Mouse (Mus musculus): ENCODE results near the gene Tnik. TPM values are rescaled to one million over a fixed set of nuclear protein-coding genes. Genes with fewer than 3 reads are reported as not detected.

Tnik gene
- polyA plus RNA-seq, 1 experiment from 2014 or later, result 15.9 TPM

DNA sequence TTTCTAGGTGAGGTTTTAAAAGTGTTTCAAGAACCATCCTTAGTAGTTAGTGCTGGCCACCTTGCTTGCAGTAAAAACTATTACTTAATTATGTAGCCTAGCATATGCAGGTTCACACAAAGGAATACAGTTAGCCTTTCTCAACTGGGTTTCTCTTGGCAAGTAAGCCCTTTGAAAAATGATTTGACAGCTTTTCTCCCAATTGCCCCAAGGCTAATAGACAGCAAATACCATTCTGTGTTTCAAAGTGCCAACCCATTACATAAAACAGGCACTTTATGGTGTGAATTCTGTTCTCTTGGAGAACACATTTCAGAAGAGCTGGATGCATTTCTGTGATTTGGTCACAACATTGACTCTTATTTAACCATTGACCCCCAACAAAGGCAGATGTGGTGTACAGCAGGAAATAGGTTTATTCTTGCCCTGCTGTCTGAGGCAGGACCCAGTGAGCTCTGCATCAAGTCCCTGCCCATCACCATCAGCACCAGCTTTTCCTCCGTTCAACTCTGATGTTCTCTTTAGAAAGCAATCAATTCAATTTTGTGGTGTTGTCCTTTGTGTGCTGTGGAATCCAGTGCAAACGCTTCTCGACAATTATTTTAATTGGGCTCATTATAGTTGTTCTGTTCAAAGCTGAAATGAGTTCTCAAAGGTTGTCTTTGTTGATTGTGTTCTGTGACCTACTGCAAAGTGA lies 233.9 kb downstream of the Tnik start:
- no peaks in the 10 kb centered on the region for H3K27me3 ChIP-seq (ENCODE audit: control insufficient read depth, insufficient read depth, low read length)
- WGBS, result 44% methylated on average over 3 of the region's 3 CpGs

DNA sequence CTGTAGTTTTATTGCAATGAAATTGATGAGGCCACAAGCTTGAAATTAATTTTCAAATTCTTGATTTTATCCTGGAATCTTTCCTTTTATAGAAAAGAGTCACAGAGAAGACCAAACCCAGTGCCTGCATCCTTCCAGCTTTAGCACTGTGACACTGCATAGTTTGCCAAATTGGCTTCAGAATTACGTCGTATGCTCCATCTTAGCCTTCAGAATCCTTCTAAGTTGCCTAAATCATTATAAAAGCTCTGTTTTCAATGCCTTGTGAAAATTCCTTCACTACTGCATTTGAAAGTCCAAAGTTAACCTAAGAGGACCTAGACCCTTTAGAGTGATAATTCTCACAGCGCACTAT lies 234.5 kb downstream of the Tnik start:
- Histone ChIP-seq H3K36me3 (replicated peaks; ENCODE audit: control insufficient read depth, insufficient read depth, low read depth, low read length) (no peaks in the 10 kb centered on the region), H3K4me1 (ENCODE audit: control insufficient read depth, insufficient read depth, low read length) (no peaks in the 10 kb centered on the region), H3K27ac (replicated peaks; ENCODE audit: low read depth, low read length) (no peak overlapping the region), H3K27me3 (ENCODE audit: control insufficient read depth, insufficient read depth, low read length) (no peaks in the 10 kb centered on the region), H3K4me2 (ENCODE audit: low read depth, low read length) (no peak overlapping the region), H3K9ac (replicated peaks; ENCODE audit: low read length) (no peak overlapping the region), H3K9me3 (replicated peaks; ENCODE audit: control insufficient read depth, low read length) (no peaks in the 10 kb centered on the region), H3K4me3 (ENCODE audit: low read depth, low read length) (no peak overlapping the region)
- DNase-seq (ENCODE audit: low spot score) (no peak), ATAC-seq (replicated peaks; ENCODE audit: insufficient number of reproducible peaks, low FRiP score, low TSS enrichment, low read depth) (no peak)
- WGBS, result 89% methylated on average over 3 of the region's 3 CpGs

More for the DNA sequence above, 233.9 kb downstream of the Tnik start:
- no peaks in the 10 kb centered on the region for H3K9me3 ChIP-seq (replicated peaks; ENCODE audit: control insufficient read depth, low read length)
- H3K36me3 ChIP-seq (replicated peaks; ENCODE audit: control insufficient read depth, insufficient read depth, low read depth, low read length), result no peaks in the 10 kb centered on the region
- DNase-seq (ENCODE audit: low spot score) (no peak), ATAC-seq (replicated peaks; ENCODE audit: insufficient number of reproducible peaks, low FRiP score, low TSS enrichment, low read depth) (no peak)
- no peaks in the 10 kb centered on the region for H3K4me1 ChIP-seq (ENCODE audit: control insufficient read depth, insufficient read depth, low read length)
- no peak overlapping the region for H3K4me3 ChIP-seq (ENCODE audit: low read depth, low read length)
- no peak overlapping the region for H3K4me2 ChIP-seq (ENCODE audit: low read depth, low read length)
- H3K9ac ChIP-seq (replicated peaks; ENCODE audit: low read length), result no peak overlapping the region
- no peak overlapping the region for H3K27ac ChIP-seq (replicated peaks; ENCODE audit: low read depth, low read length)

DNA sequence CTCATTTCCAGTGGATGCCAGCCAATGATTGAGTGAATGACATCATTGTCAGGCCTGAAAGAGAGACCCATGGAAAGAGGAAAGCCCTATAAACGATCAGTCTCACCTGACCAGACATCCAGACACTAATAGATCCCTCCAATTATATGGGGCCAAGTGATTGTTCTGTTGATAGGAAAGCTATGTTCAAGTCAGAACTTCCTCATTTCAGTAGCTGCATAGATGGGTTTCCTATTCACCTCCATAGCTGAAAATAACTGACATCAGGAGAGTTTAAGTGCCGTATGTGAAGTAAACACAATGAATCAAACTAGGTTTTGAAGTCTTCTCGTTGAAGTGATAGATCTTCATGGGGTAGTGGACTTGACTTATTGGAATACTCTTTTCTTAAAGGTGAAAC lies 239.7 kb downstream of the Tnik start:
- WGBS, result 88% methylated on average over 3 of the region's 3 CpGs
- DNase-seq (ENCODE audit: low spot score) (no peak), ATAC-seq (replicated peaks; ENCODE audit: insufficient number of reproducible peaks, low FRiP score, low TSS enrichment, low read depth) (no peak)
- Histone ChIP-seq H3K9me3 (replicated peaks; ENCODE audit: control insufficient read depth, low read length) (no peaks in the 10 kb centered on the region), H3K9ac (replicated peaks; ENCODE audit: low read length) (no peak overlapping the region), H3K27ac (replicated peaks; ENCODE audit: low read depth, low read length) (no peak overlapping the region), H3K4me2 (ENCODE audit: low read depth, low read length) (no peak overlapping the region), H3K36me3 (replicated peaks; ENCODE audit: control insufficient read depth, insufficient read depth, low read depth, low read length) (no peaks in the 10 kb centered on the region), H3K4me3 (ENCODE audit: low read depth, low read length) (no peak overlapping the region), H3K27me3 (ENCODE audit: control insufficient read depth, insufficient read depth, low read length) (no peaks in the 10 kb centered on the region), H3K4me1 (ENCODE audit: control insufficient read depth, insufficient read depth, low read length) (no peaks in the 10 kb centered on the region)

DNA sequence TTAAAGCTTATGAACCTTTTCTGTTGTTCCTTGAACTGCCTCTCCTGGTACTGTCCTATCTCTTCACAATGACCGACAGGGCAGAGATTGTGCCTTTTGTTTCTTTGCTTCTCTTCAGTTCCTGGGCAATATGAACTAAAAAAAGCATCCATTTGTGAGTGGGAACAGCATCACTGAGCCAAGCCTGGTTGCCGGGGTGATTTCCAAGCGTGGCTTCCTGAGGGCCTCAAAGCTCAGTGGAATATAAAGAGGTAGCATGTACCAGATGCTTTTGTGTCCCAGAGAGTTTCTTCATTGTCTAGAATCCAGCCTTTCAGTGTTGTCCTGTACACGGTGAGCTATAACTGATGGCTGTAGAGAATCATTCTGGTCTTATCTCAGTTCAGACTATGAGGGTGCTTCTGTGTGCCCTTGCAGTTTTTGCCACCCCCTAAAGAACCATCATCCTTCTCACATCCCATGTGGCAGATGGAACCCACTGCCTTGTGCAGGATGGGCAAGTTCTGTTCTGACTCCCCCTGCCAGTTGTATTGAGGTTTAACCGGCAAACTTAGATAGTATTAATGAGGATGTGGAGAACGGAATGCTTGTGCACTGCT lies 246.4 kb downstream of the Tnik start:
- no peak for ATAC-seq (replicated peaks; ENCODE audit: insufficient number of reproducible peaks, low FRiP score, low TSS enrichment, low read depth)
- no peak for DNase-seq (ENCODE audit: low spot score)
- Histone ChIP-seq H3K27ac (replicated peaks; ENCODE audit: low read depth, low read length) (no peak overlapping the region), H3K27me3 (ENCODE audit: control insufficient read depth, insufficient read depth, low read length) (no peaks in the 10 kb centered on the region), H3K9me3 (replicated peaks; ENCODE audit: control insufficient read depth, low read length) (no peaks in the 10 kb centered on the region), H3K36me3 (replicated peaks; ENCODE audit: control insufficient read depth, insufficient read depth, low read depth, low read length) (no peaks in the 10 kb centered on the region), H3K4me1 (ENCODE audit: control insufficient read depth, insufficient read depth, low read length) (no peaks in the 10 kb centered on the region), H3K4me2 (ENCODE audit: low read depth, low read length) (no peak overlapping the region), H3K4me3 (ENCODE audit: low read depth, low read length) (no peak overlapping the region), H3K9ac (replicated peaks; ENCODE audit: low read length) (no peak overlapping the region)
- WGBS, result 84% methylated on average over 6 of the region's 6 CpGs

DNA sequence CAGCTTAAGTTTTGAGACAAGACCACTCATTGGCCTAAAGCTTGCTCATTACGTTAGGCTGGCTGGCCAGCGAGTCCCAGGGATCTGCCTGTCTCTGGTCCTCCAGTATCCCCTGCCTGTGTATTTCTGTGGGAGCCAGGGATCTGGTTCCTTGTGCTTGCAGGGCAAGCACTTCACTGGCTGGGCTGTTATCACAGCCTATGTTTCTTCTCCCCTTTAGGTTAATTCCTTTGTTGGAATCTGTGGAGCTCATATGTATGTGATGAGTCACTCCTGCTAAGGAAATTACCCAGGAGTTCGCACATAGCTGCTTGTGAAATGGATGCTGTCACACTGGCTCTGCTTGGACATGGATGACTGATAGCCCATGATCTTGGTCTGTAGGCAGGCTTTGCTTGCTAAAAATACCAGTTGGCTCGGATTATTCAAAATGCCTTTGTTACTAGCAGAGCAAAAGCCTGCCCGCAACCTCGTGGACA lies 260.0 kb downstream of the Tnik start:
- H3K27me3 ChIP-seq (ENCODE audit: control insufficient read depth, insufficient read depth, low read length), result no peaks in the 10 kb centered on the region
- H3K27ac ChIP-seq (replicated peaks; ENCODE audit: low read depth, low read length), result no peak overlapping the region
- no peak overlapping the region for H3K9ac ChIP-seq (replicated peaks; ENCODE audit: low read length)
- DNase-seq (ENCODE audit: low spot score) (no peak), ATAC-seq (replicated peaks; ENCODE audit: insufficient number of reproducible peaks, low FRiP score, low TSS enrichment, low read depth) (no peak)
- no peak overlapping the region for H3K4me3 ChIP-seq (ENCODE audit: low read depth, low read length)
- no peaks in the 10 kb centered on the region for H3K9me3 ChIP-seq (replicated peaks; ENCODE audit: control insufficient read depth, low read length)
- 75% methylated on average over 6 of the region's 6 CpGs for WGBS
- H3K36me3 ChIP-seq (replicated peaks; ENCODE audit: control insufficient read depth, insufficient read depth, low read depth, low read length), result no peaks in the 10 kb centered on the region
- no peaks in the 10 kb centered on the region for H3K4me1 ChIP-seq (ENCODE audit: control insufficient read depth, insufficient read depth, low read length)
- no peak overlapping the region for H3K4me2 ChIP-seq (ENCODE audit: low read depth, low read length)

DNA sequence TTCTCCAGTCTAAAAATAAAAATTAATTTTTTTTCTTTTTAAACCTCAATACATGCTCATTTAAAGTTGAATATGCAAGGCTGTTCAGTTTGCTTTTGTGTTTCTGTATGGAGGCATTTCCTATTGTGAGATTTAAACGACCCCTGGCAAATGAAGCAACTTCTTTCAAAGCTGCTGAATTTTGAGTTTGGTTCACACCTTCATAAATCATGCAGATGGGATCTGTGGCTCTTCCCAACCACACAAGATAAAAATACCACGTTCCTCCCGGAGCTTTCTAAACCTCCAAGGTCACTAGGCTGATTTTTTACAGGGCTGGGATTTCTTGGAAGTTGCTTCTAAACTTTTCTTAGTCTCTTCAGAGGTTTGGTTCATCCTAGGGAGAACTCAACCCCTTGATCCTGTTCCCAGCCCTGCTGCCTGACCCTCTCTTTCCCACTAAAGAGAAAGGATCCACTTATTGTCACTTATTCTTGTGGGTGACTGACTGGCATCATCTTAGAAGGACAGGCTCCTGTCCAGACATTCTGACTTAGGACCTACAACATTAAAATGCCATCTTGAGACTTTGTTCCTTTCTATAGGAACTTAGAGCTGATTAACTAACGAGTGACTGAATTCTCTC lies 260.6 kb downstream of the Tnik start:
- Histone ChIP-seq H3K36me3 (replicated peaks; ENCODE audit: control insufficient read depth, insufficient read depth, low read depth, low read length) (no peaks in the 10 kb centered on the region), H3K27ac (replicated peaks; ENCODE audit: low read depth, low read length) (no peak overlapping the region), H3K4me3 (ENCODE audit: low read depth, low read length) (no peak overlapping the region), H3K4me2 (ENCODE audit: low read depth, low read length) (no peak overlapping the region), H3K27me3 (ENCODE audit: control insufficient read depth, insufficient read depth, low read length) (no peaks in the 10 kb centered on the region), H3K9ac (replicated peaks; ENCODE audit: low read length) (no peak overlapping the region), H3K4me1 (ENCODE audit: control insufficient read depth, insufficient read depth, low read length) (no peaks in the 10 kb centered on the region), H3K9me3 (replicated peaks; ENCODE audit: control insufficient read depth, low read length) (no peaks in the 10 kb centered on the region)
- DNase-seq (ENCODE audit: low spot score), result no peak
- no peak for ATAC-seq (replicated peaks; ENCODE audit: insufficient number of reproducible peaks, low FRiP score, low TSS enrichment, low read depth)
- 77% methylated on average over 4 of the region's 4 CpGs for WGBS

DNA sequence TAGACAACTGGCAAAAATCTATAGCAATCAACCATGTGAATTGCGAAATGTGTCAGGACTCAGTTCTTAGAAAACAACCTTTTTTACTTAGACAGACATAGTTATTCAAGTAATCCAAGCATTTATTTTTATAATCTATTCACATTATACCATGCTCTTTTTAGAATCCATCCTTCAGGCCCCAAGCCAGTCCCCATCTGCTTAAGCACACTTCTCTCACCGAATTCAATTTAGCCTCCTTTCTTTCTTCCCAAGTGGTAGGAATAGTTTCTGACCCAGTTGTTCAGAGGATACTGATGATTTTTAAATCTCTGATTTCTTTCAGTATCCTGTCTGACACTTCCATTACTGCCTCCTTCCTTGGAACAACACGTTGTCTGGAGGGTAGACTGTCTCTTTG lies 261.5 kb downstream of the Tnik start:
- H3K4me1 ChIP-seq (ENCODE audit: control insufficient read depth, insufficient read depth, low read length), result no peaks in the 10 kb centered on the region
- WGBS, result 87% methylated on average over 3 of the region's 3 CpGs
- H3K9ac ChIP-seq (replicated peaks; ENCODE audit: low read length), result no peak overlapping the region
- H3K36me3 ChIP-seq (replicated peaks; ENCODE audit: control insufficient read depth, insufficient read depth, low read depth, low read length), result no peaks in the 10 kb centered on the region
- H3K27me3 ChIP-seq (ENCODE audit: control insufficient read depth, insufficient read depth, low read length), result no peaks in the 10 kb centered on the region
- no peak overlapping the region for H3K4me2 ChIP-seq (ENCODE audit: low read depth, low read length)
- ATAC-seq (replicated peaks; ENCODE audit: insufficient number of reproducible peaks, low FRiP score, low TSS enrichment, low read depth) (no peak), DNase-seq (ENCODE audit: low spot score) (no peak)
- no peak overlapping the region for H3K27ac ChIP-seq (replicated peaks; ENCODE audit: low read depth, low read length)
- H3K9me3 ChIP-seq (replicated peaks; ENCODE audit: control insufficient read depth, low read length), result no peaks in the 10 kb centered on the region
- no peak overlapping the region for H3K4me3 ChIP-seq (ENCODE audit: low read depth, low read length)

DNA sequence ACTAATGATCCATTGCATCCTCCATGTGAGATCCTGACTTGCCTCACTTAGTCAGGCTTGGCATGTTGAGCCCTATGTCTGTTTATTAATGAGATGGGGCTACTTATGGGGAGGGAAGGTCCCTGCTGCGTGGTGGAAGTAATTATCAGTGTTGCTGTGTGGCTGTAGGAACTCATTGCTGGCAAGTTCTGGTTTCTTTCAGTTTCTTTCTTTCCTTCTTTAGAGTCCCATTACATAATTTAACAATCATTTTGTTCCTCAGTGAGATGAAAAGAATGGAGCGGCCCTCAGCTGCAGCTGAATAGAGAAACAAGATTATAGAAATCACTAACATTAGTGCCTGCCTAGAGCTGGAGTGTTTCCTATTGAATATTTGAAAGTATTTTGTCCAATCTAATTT lies 263.7 kb downstream of the Tnik start:
- no peak for DNase-seq (ENCODE audit: low spot score)
- Histone ChIP-seq H3K9ac (replicated peaks; ENCODE audit: low read length) (no peak overlapping the region), H3K4me2 (ENCODE audit: low read depth, low read length) (no peak overlapping the region), H3K27me3 (ENCODE audit: control insufficient read depth, insufficient read depth, low read length) (no peaks in the 10 kb centered on the region), H3K27ac (replicated peaks; ENCODE audit: low read depth, low read length) (no peak overlapping the region), H3K4me3 (ENCODE audit: low read depth, low read length) (no peak overlapping the region), H3K4me1 (ENCODE audit: control insufficient read depth, insufficient read depth, low read length) (no peaks in the 10 kb centered on the region), H3K9me3 (replicated peaks; ENCODE audit: control insufficient read depth, low read length) (no peaks in the 10 kb centered on the region), H3K36me3 (replicated peaks; ENCODE audit: control insufficient read depth, insufficient read depth, low read depth, low read length) (no peaks in the 10 kb centered on the region)
- 74% methylated on average over 2 of the region's 2 CpGs for WGBS
- ATAC-seq (replicated peaks; ENCODE audit: insufficient number of reproducible peaks, low FRiP score, low TSS enrichment, low read depth), result no peak

Measured in embryonic facial prominence, embryonic 11.5 days (tissue).